Mouse (Mus musculus): ENCODE measurements around the gene Olfr71.

- TF ChIP-seq CTCF (IDR thresholded peaks at IDR 0.05; ENCODE audit: control insufficient read depth, insufficient read depth, insufficient read length) (no peak), MYOG (IDR thresholded peaks at IDR 0.05; ENCODE audit: control insufficient read depth, extremely low read depth, insufficient read length) (no peak), MAX (IDR thresholded peaks at IDR 0.05) (no peak), USF1 (IDR thresholded peaks at IDR 0.05; ENCODE audit: low read depth) (no peak), FOSL1 (IDR thresholded peaks at IDR 0.05; ENCODE audit: insufficient read depth, low read length, poor library complexity, severe bottlenecking) (no peak), CEBPB (IDR thresholded peaks at IDR 0.05; ENCODE audit: low read depth) (no peak)
Measured at GRCm38 (mm10) chr4:43742637-43743036, 32.6 kb upstream of the Olfr71 start.

All from C2C12 (cell line).